Mouse (Mus musculus): ENCODE results near the gene Adh6b. TPM values are rescaled to one million over a fixed set of nuclear protein-coding genes. Genes with fewer than 3 reads are reported as not detected.

Gene Adh6b
- 0.24 and 0.32 TPM in 2 replicates for polyA plus RNA-seq (2012; rRNA removed; ENCODE audit: low replicate concordance)

DNA sequence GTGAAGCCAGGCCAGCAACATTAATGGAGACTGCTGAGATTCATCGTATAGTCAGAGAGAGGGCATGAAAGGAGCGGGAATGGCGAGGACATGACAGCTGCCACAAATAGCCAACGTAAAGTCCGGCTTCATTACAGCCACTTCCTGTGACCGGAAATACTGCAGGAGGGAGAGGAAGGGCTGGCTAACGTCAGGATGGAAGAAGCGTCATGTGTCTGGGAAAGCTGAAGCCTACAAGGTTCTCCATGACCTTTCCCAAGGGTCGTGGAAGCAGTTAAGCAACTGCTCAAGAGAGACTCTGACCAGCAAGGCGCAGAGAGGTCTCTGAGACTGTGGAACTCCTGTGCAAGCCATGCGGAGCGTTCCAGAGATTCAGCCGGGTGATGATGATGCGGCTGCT lies at the start of gene Adh6b:
Gene Adh6b, plus strand, starts transcription at position 305 of the 400 bp plus-strand sequence.

DNA sequence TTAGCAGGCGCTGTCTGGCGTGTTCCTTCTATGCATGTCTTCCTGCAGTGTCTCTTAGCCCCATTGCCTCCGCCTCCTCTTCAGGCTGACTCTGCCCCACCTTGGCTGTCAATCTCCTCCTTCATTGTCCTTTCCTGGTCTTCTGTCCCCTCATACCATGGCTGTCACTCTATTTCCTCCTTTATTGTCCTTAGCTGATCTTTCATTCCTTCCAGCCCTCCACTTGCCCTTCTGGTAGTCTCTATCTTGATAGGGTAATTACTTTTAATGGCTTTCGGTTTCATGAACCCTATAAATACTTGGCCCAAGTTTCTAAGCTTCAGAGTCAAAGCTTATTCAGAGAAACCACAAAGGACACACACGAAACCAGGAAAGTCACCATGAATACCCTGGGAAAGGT lies 28.6 kb upstream of the Adh6b start, which contains the start of gene Adh6a:
Gene Adh6a, plus strand, starts transcription at position 322 of the 400 bp plus-strand sequence.

Other genes with a start within 250 kb of the Adh6b start
- gene Trmt10a, start 198.3 kb upstream of the Adh6b start, polyA plus RNA-seq (2012; rRNA removed; ENCODE audit: low replicate concordance): 1.9 and 3.1 TPM in 2 replicates
- gene Mttp, start 196.8 kb upstream of the Adh6b start, polyA plus RNA-seq (2012; rRNA removed; ENCODE audit: low replicate concordance): 1.6 and 2.4 TPM in 2 replicates
- not detected in 2 replicates for gene 4930579F01Rik, start 147.9 kb upstream of the Adh6b start, polyA plus RNA-seq (2012; rRNA removed; ENCODE audit: low replicate concordance)
- 0.11 and 0.45 TPM in 2 replicates for gene Adh7, start 124.0 kb upstream of the Adh6b start, polyA plus RNA-seq (2012; rRNA removed; ENCODE audit: low replicate concordance)
- 258 and 356 TPM in 2 replicates for gene Adh1, start 80.8 kb upstream of the Adh6b start, polyA plus RNA-seq (2012; rRNA removed; ENCODE audit: low replicate concordance)
- gene Adh6a, start 28.5 kb upstream of the Adh6b start, polyA plus RNA-seq (2012; rRNA removed; ENCODE audit: low replicate concordance): 0.51 TPM in 1 of 2 replicates, not detected in the other
- 0.27 and 0.50 TPM in 2 replicates for gene Adh4, start 73.7 kb downstream of the Adh6b start, polyA plus RNA-seq (2012; rRNA removed; ENCODE audit: low replicate concordance)
- 57.7 and 61.7 TPM in 2 replicates for gene Adh5, start 101.3 kb downstream of the Adh6b start, polyA plus RNA-seq (2012; rRNA removed; ENCODE audit: low replicate concordance)
- gene Metap1, start 147.7 kb downstream of the Adh6b start, polyA plus RNA-seq (2012; rRNA removed; ENCODE audit: low replicate concordance): 19.6 and 34.8 TPM in 2 replicates
- gene Eif4e, start 184.4 kb downstream of the Adh6b start, polyA plus RNA-seq (2012; rRNA removed; ENCODE audit: low replicate concordance): 17.7 and 23.3 TPM in 2 replicates

All from subcutaneous adipose tissue, adult 2 months (tissue).